Mouse (Mus musculus): ENCODE results near the gene Snta1. TPM values are rescaled to one million over a fixed set of nuclear protein-coding genes. Genes with fewer than 3 reads are reported as not detected.
A peak's percentile ranks its signal among the peaks of the same experiment; 100 is the strongest.

The Snta1 gene
- polyA plus RNA-seq, 1 experiment from 2014 or later = 7.4 TPM

DNA sequence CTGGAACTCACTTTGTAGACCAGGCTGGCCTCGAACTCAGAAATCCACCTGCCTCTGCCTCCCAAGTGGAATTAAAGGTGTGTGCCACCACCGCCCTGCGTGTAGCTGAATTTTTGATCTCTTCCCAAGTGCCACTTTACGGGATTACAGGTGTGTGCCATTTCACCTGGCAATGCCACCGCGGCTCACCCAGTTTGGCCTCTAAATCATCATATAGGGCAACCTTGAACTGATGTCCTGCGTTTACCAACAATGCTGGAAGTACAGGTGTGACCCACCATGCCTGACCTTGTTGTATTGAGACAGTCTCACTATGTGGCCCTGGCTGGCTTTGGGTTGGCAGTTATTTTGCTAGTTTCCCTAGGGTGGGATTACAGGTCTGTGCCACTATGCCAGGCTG lies 26.8 kb upstream of the Snta1 start:
- Histone ChIP-seq H3K27me3 (no peaks in the 10 kb centered on the region), H3K9ac (no peak overlapping the region), H3K4me3 (no peak overlapping the region), H3K4me1 (peaks cover 23% of the 10 kb centered on the region), H3K9me3 (no peaks in the 10 kb centered on the region), H3K4me2 (replicated peaks) (no peak overlapping the region), H3K36me3 (no peaks in the 10 kb centered on the region), H3K27ac (no peak overlapping the region)
- 94% methylated on average over 7 of the region's 7 CpGs for WGBS
- ATAC-seq (ENCODE audit: low FRiP score, low read depth) = no peak

- Histone ChIP-seq H3K27me3 (peaks cover 6% of the 10 kb centered on the region; the same call in 1 of the 2 replicates), H3K4me1 (peaks cover 12% of the 10 kb centered on the region), H3K4me3 (no peak overlapping the region), H3K36me3 (no peaks in the 10 kb centered on the region), H3K4me2 (replicated peaks) (no peak overlapping the region), H3K9me3 (no peaks in the 10 kb centered on the region), H3K27ac (no peak overlapping the region), H3K9ac (no peak overlapping the region)
- WGBS = 74% methylated on average over 3 of the region's 3 CpGs
- no peak for ATAC-seq (ENCODE audit: low FRiP score, low read depth)
Measured at GRCm38 (mm10) chr2:154433391-154433790, 25.5 kb upstream of the Snta1 start.

DNA sequence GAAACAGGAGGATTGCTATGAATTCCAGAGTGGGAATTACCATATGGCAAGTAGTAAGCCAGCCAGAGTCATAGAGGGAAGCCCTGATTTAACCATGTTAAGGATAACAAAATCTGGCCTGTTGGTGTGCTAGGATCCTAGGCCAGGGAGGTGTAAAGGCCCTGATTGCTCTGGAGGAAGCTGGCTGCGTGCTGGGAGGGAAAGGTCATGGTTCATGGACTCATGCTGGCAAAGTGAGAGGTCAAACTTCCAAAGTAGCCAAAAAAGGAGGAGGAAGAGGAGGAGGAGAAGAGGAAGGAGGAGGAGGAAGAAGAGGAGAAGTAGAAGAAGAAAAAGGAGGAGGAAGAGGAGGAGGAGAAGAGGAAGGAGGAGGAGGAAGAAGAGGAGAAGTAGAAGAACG lies 24.8 kb upstream of the Snta1 start:
- no peak for ATAC-seq (ENCODE audit: low FRiP score, low read depth)
- WGBS = 66% methylated on average over 2 of the region's 2 CpGs
- no peaks in the 10 kb centered on the region for H3K9me3 ChIP-seq

GRCm38 (mm10) chr2:154430566-154430965 lies 22.7 kb upstream of the Snta1 start:
- Histone ChIP-seq H3K9me3 (no peaks in the 10 kb centered on the region), H3K4me2 (replicated peaks) (no peak overlapping the region), H3K36me3 (no peaks in the 10 kb centered on the region), H3K27me3 (peaks cover 9% of the 10 kb centered on the region; the same call in 1 of the 2 replicates), H3K9ac (no peak overlapping the region), H3K4me1 (peaks cover 21% of the 10 kb centered on the region), H3K27ac (no peak overlapping the region), H3K4me3 (no peak overlapping the region)
- ATAC-seq (ENCODE audit: low FRiP score, low read depth) = no peak
- 98% methylated on average over 2 of the region's 2 CpGs for whole genome bisulfite sequencing

More for the DNA sequence above, 24.8 kb upstream of the Snta1 start:
- Histone ChIP-seq H3K36me3 (no peaks in the 10 kb centered on the region), H3K27me3 (peaks cover 9% of the 10 kb centered on the region; the same call in 1 of the 2 replicates), H3K27ac (no peak overlapping the region), H3K4me1 (peaks cover 12% of the 10 kb centered on the region), H3K4me2 (replicated peaks) (no peak overlapping the region), H3K9ac (no peak overlapping the region), H3K4me3 (no peak overlapping the region)

DNA sequence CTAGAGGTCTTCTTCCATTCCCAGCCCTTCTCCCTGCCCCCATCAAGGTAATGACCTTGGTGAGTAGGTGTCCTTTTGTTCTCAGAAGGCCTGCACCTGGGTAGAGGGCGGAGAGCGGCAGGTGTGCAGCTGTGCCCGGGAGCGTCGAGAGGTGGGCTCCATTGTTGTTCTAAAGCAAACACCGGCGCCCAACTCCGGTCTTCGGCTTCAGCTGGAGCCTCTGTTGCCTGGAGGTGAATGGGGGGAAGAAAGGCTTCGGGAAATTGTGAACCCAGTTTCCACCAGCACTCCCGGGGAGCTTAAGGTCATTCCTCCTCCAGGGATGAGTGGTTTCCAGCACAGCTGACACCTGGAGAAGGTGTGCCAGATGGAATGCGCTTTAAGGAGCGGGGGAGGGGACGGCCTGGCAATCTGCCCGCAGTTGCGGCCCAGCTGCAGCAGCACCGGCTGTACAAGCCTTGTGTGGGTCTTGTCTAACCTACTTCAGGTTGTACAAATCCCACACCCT lies 20.0 kb upstream of the Snta1 start:
- Histone ChIP-seq H3K4me3 (peak overlapping the region; percentile 10; the same call in 1 of the 2 replicates), H3K9me3 (no peaks in the 10 kb centered on the region), H3K27me3 (peaks cover 9% of the 10 kb centered on the region; the same call in 1 of the 2 replicates), H3K4me1 (peaks cover 21% of the 10 kb centered on the region), H3K27ac (no peak overlapping the region), H3K4me2 (replicated peaks) (peak overlapping the region; percentile 51), H3K36me3 (no peaks in the 10 kb centered on the region), H3K9ac (no peak overlapping the region; the same call in 1 of the 2 replicates)
- WGBS = 7% methylated on average over 17 of the region's 17 CpGs
- peak; percentile 69; the same call in 1 of the 2 replicates for ATAC-seq (ENCODE audit: low FRiP score, low read depth)

GRCm38 (mm10) chr2:154426905-154427852 lies 19.3 kb upstream of the Snta1 start:
- Histone ChIP-seq H3K36me3 (no peaks in the 10 kb centered on the region), H3K27ac (no peak overlapping the region), H3K27me3 (peaks cover 9% of the 10 kb centered on the region; the same call in 1 of the 2 replicates), H3K9ac (peak overlapping the region; percentile 68), H3K9me3 (no peaks in the 10 kb centered on the region), H3K4me3 (peak overlapping the region; percentile 42), H3K4me2 (replicated peaks) (peak overlapping the region; percentile 66), H3K4me1 (peaks cover 21% of the 10 kb centered on the region)
- 43% methylated on average over 11 of the region's 11 CpGs for WGBS
- no peak for ATAC-seq (ENCODE audit: low FRiP score, low read depth)

- ATAC-seq (ENCODE audit: low FRiP score, low read depth) = no peak
- peaks cover 23% of the 10 kb centered on the region for H3K4me1 ChIP-seq
- no peaks in the 10 kb centered on the region for H3K9me3 ChIP-seq
- H3K27ac ChIP-seq = no peak overlapping the region
- H3K4me2 ChIP-seq (replicated peaks) = peak overlapping the region; percentile 66
- peaks cover 9% of the 10 kb centered on the region; the same call in 1 of the 2 replicates for H3K27me3 ChIP-seq
- H3K9ac ChIP-seq = peak overlapping the region; percentile 68
- WGBS = 4% methylated on average over 25 of the region's 25 CpGs
- no peaks in the 10 kb centered on the region for H3K36me3 ChIP-seq
- H3K4me3 ChIP-seq = peak overlapping the region; percentile 42
Measured at GRCm38 (mm10) chr2:154426188-154426904, 18.4 kb upstream of the Snta1 start.

GRCm38 (mm10) chr2:154425522-154425921 lies 17.6 kb upstream of the Snta1 start:
- H3K9me3 ChIP-seq = no peaks in the 10 kb centered on the region
- no peak for ATAC-seq (ENCODE audit: low FRiP score, low read depth)
- H3K27me3 ChIP-seq = peaks cover 9% of the 10 kb centered on the region; the same call in 1 of the 2 replicates
- H3K36me3 ChIP-seq = no peaks in the 10 kb centered on the region
- 85% methylated on average over 3 of the region's 3 CpGs for WGBS
- H3K4me2 ChIP-seq (replicated peaks) = no peak overlapping the region
- no peak overlapping the region for H3K9ac ChIP-seq
- H3K27ac ChIP-seq = no peak overlapping the region
- peaks cover 30% of the 10 kb centered on the region for H3K4me1 ChIP-seq
- no peak overlapping the region for H3K4me3 ChIP-seq

DNA sequence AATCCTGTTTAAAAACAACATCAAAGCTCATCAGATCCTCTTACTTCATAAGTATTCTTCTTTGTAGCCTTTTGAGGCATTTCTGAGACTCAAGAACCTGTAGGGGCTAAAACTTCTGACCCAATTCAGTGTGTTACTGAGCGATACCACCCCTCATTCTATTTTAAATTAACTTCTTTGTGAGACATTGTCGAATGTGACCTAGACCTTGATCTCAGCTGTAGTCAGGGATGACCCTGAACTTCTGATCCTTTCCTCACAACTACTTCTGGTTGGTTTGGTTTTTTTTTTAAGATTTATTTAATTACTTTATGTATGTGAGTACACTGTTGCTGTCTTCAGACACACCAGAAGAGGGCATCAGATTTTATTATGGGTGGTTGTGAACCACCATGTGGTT lies 15.6 kb upstream of the Snta1 start:
- Histone ChIP-seq H3K9ac (no peak overlapping the region), H3K9me3 (no peaks in the 10 kb centered on the region), H3K4me3 (no peak overlapping the region), H3K4me1 (peaks cover 36% of the 10 kb centered on the region), H3K27me3 (peaks cover 3% of the 10 kb centered on the region; the same call in 1 of the 2 replicates), H3K27ac (no peak overlapping the region), H3K4me2 (replicated peaks) (no peak overlapping the region), H3K36me3 (no peaks in the 10 kb centered on the region)
- WGBS = 90% methylated on average over 2 of the region's 2 CpGs
- no peak for ATAC-seq (ENCODE audit: low FRiP score, low read depth)

DNA sequence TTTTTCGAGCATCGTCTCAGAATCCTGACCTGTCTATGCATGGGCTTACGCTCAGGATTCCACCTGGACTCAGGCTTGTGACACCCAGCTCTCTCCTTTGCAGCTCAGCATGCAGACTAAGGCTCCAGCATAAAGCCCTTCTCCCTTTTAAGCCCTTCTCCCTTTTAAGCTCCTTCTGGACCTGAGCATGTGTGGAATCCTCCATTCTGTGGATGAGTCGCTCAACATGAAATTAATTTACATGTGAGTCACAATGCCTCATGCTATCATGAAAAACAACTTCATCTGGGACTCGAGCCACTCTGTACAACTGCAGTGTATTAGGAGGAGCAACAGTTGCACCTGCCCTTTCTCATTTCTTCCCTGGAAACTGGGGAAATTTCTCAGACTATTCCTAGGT lies 14.3 kb upstream of the Snta1 start:
- H3K27ac ChIP-seq = no peak overlapping the region
- H3K4me1 ChIP-seq = peaks cover 22% of the 10 kb centered on the region
- no peaks in the 10 kb centered on the region for H3K9me3 ChIP-seq
- 74% methylated on average over 5 of the region's 5 CpGs for WGBS
- H3K36me3 ChIP-seq = no peaks in the 10 kb centered on the region
- H3K4me2 ChIP-seq (replicated peaks) = no peak overlapping the region
- ATAC-seq (ENCODE audit: low FRiP score, low read depth) = no peak
- H3K4me3 ChIP-seq = no peak overlapping the region
- no peaks in the 10 kb centered on the region for H3K27me3 ChIP-seq
- H3K9ac ChIP-seq = no peak overlapping the region

GRCm38 (mm10) chr2:154420942-154421731 lies 13.2 kb upstream of the Snta1 start:
- Histone ChIP-seq H3K9ac (no peak overlapping the region), H3K4me1 (peaks cover 16% of the 10 kb centered on the region), H3K27ac (no peak overlapping the region), H3K4me3 (no peak overlapping the region), H3K4me2 (replicated peaks) (no peak overlapping the region), H3K36me3 (no peaks in the 10 kb centered on the region), H3K9me3 (no peaks in the 10 kb centered on the region), H3K27me3 (no peaks in the 10 kb centered on the region)
- no peak for ATAC-seq (ENCODE audit: low FRiP score, low read depth)
- 35% methylated on average over 7 of the region's 7 CpGs for WGBS
